Mouse (Mus musculus): ENCODE results near the gene Gpd2. TPM values are rescaled to one million over a fixed set of nuclear protein-coding genes. Genes with fewer than 3 reads are reported as not detected.

The Gpd2 gene
- total RNA-seq (2021): 100 to 1,000 TPM; 151 to 203 TPM
- long read RNA-seq, experiment 1, full-length matches to known transcripts: 45 of 405 reads
- long read RNA-seq, experiment 1, partial matches to known transcripts: 34 of 405 reads
- long read RNA-seq, experiment 1, other reads (novel, unspliced or antisense): 326 of 405 reads
- long read RNA-seq, experiment 2, full-length matches to known transcripts: 31 of 246 reads
- long read RNA-seq, experiment 2, partial matches to known transcripts: 22 of 246 reads
- long read RNA-seq, experiment 2, other reads (novel, unspliced or antisense): 193 of 246 reads

- no peak for DNase-seq (ENCODE audit: low spot score)
These were observed at the start of gene Gpd2 for GRCm38 (mm10) chr2:57237475-57237919. TSS of gene Gpd2 (plus strand) at chr2:57237635.

DNA sequence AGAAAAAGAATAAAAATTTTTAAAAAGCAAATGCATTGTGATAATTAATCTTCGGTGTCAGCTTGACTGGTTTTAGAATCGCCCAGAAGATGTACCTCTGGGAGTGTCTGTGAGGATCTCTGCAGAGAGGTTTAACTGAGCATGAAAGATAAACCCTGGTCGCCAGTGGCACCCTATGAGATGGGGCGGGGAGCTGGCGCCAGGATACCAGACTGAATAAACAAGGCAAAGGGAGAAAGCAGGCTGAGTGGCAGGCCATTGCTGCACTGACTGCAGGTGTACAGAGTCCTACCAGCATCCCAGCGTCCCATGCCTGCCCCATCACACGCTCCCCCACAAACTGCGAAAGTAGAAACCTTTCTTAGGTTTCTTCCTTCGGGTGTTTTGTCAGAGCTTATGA is 49.2 kb upstream of the Gpd2 start:
- no peak for DNase-seq (ENCODE audit: low spot score)

DNA sequence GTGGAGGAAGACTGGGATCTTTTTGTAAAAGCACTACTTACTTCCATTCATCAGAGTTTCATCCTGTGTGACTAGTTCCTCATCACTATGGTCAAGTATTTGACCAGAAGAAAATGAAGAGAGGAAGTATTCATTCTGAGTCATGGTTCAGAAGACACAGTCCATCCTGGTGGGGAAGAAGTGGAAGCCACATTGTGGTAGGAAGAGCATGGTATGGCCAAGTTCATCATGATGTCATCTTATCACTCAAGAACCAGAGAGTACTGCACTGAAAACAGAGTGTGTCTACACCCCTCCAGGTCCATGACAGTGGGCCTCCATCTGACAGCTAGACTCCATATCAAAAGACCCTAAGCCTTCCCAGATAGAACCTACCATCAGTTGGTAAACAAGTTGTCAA is 46.6 kb upstream of the Gpd2 start:
- DNase-seq (ENCODE audit: low spot score): no peak

- DNase-seq (ENCODE audit: low spot score): no peak
These were observed 38.4 kb upstream of the Gpd2 start for GRCm38 (mm10) chr2:57199046-57199445.

DNA sequence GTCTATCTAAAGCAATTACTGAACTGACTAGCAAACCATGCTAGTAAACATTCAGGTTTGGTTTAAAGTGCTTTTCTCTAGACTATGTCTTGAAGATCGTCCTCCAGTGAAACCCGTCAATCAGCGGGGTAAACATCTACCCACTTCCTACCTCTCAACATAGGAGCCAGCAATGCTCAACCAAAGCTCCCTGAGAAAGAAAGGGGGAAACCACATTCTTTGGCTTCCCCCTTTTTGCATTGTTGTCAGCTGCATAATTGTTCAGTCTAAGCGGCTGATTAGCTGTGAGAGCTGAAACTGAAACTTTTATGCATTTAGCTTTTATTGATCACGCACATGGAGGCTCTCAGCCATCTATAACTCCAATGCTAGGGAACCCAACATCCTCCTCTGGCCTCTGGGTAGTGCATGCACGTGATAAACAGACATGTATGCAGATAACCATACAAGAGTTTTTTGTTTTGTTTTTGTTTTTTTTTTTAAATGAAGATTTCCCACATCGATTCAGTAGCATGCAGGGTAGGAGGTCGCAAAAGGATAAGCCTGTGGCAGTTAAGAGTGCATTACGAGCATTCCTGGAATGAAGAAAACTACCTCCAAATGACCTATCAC is 28.9 kb upstream of the Gpd2 start:
- DNase-seq (ENCODE audit: low spot score): no peak

- no peak for DNase-seq (ENCODE audit: low spot score)
These were observed 26.1 kb upstream of the Gpd2 start for GRCm38 (mm10) chr2:57211049-57212001.

- DNase-seq (ENCODE audit: low spot score): no peak
These were observed 24.1 kb upstream of the Gpd2 start for GRCm38 (mm10) chr2:57213364-57213763.

DNA sequence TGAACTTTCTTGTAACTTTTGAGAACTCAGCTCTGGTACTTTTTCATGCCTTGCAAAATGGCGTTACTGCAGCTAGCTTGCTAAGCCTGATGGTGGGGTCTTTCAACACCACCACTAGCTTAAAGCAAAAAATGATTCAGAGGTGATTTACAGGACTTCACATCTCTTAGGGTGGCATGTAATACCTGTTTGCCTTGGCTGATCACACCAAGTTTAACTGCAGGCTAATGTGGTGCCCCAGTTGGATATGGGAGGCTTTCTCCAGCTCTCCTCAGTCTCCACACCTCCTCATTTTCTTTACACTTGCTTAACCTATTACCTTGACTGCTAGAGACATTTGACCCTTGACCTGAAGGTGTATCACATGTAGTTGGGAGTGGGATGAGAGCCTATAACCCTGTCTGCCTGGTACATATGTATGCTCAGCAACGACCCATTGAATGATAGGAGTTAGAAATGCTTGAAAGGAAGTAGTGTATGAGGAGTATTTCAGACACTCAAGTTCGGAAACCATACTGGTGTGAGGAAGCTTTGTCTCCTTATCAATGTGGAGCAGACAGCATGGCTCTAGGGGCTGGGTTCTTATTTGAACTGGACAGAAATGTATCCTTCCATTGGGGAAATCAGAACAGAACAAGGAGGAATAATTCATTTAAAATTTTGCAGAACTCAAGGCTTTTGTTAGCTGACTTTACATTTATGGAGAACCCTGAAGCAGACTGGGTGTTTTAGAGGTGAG is 14.0 kb upstream of the Gpd2 start:
- no peak for DNase-seq (ENCODE audit: low spot score)

DNA sequence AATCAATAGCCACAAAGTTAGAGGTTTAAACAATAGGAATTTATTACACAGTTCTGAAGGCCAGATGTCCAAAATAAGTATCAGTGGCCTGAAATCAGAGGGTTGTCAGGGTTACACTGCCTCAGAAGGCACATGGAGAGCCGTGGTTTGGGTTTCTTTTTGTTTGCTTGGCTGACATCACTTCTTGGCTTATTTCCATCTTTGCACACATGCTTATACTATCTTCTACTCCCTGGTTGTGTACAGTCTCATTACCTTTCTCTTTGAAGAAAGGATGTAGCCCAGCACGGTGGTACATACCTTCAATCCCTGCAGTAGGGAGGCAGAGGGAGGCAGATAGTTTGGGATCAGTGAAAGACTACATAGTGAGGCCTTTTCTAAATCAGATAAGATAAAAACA is 12.2 kb upstream of the Gpd2 start:
- no peak for DNase-seq (ENCODE audit: low spot score)

DNA sequence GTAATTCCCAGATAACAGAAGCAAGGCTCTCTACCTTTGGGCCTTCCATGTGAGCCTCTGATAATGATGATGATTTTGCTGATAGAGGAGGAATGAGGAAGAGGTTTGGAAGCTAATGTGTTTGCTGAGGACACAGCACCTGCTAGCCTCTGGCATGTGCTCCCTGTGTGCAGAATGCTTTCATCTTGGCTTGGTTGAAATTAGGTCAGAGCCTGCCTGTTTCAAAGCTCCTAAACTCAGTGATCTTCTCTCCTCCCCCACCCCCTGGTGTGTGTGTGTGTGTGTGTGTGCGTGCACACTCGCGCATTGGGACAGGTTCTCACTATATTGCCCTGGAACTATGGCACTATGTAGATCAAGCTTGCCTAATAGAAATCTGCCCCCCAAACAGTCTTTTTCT is 10.0 kb upstream of the Gpd2 start:
- DNase-seq (ENCODE audit: low spot score): no peak

GRCm38 (mm10) chr2:57229647-57230240 is 7.7 kb upstream of the Gpd2 start:
- peak; percentile 74 for DNase-seq (ENCODE audit: low spot score)

GRCm38 (mm10) chr2:57231432-57231831 is 6.0 kb upstream of the Gpd2 start:
- DNase-seq (ENCODE audit: low spot score): no peak

DNA sequence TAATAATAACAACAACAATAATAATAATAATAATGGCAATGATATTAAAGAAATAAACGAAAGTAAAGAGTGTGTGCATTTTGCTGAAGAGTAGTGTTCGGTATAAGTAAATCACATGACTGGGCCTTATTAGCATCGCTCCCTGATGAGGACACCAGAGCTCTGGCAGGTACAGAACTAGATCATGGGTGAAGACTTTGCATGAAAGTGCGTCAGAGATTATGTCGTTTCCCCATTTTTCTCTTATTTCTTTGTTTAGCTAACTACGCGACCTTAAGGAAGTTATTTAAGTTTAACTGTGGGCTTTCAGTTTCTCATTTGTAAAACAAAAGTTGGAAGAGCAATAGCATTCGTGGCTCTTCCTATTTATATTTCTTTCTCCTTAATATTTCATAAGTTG is 5.1 kb upstream of the Gpd2 start:
- no peak for DNase-seq (ENCODE audit: low spot score)

DNA sequence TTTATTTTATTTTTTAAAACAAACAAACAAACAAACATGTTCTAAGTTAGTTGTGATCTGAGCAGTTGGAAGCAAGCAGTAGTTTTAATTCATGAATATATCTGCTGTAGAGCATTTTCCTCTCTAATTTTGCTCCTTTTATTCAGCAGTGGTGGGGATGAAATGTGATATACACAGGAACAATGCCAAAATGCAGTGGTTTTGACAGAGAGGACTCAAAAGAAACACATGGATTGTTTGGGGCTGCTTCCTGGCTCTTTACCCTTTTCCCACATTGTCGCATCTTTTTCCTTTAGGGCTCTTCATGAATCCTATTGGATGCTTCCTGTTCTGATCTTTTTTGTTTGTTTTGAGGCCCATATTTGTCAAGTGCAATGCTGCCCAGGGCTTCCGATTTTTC is 1.2 kb upstream of the Gpd2 start:
- no peak for DNase-seq (ENCODE audit: low spot score)

GRCm38 (mm10) chr2:57237026-57237425 is 409 bp upstream of the Gpd2 start:
- DNase-seq (ENCODE audit: low spot score): no peak

DNA sequence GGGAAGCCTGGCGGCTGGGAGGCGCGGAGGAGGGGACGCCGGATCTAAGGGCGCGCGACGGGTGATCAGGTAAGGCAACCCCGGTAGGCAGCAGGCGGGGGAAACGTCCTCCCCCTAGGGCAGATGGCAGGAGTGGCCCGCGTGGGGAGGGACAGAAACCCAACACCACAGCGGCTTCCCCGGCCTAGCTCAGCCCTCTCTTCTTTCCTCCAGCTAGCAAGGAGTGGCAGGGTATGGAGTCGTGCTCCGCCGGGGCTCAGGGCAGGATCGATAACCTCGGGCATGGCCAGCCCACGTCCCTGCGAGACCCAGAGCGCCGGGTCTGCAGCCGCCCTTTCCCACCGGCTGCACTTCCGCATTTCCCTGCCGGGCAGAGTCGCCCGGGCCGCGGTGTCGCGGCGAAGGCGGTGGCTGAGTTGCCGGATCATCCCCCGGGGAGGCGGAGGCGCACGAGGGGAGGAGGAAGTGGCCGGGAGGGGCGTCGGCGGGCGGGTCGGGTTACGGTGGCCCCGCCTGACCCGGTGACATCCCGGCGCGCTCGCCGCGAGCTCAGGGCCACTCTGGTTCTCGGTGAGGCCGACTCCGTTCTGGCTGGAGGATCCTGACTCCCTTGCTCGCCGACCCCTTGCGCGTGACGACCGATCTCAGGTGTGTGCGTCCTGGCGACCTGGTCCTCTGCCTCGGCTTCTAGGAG is 632 bp downstream of the Gpd2 start:
- peak; percentile 91 for DNase-seq (ENCODE audit: low spot score)

GRCm38 (mm10) chr2:57238614-57239165 is 1.3 kb downstream of the Gpd2 start:
- peak; percentile 29 for DNase-seq (ENCODE audit: low spot score)

- DNase-seq (ENCODE audit: low spot score): no peak
These were observed 1.9 kb downstream of the Gpd2 start for GRCm38 (mm10) chr2:57239356-57239755.

DNA sequence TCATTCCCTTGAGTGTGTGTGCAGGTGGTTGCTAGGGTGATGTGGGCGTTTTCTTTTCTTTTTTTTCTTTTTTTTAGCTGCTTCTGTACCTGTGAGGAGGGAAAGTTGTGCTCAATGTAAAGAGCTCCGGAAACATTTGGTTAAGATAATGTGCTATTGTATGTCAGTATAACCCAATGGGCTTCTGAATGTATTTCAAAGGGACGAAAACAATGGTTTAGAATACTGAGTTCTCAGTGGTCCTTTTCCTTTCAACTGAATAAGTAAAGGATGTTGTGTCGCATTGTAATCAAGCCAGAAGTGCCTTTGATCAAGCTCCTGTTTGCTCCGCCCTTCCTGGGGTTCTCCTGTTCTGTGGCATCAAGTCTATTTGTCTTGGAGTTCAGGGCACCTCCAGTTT is 6.6 kb downstream of the Gpd2 start:
- no peak for DNase-seq (ENCODE audit: low spot score)

DNA sequence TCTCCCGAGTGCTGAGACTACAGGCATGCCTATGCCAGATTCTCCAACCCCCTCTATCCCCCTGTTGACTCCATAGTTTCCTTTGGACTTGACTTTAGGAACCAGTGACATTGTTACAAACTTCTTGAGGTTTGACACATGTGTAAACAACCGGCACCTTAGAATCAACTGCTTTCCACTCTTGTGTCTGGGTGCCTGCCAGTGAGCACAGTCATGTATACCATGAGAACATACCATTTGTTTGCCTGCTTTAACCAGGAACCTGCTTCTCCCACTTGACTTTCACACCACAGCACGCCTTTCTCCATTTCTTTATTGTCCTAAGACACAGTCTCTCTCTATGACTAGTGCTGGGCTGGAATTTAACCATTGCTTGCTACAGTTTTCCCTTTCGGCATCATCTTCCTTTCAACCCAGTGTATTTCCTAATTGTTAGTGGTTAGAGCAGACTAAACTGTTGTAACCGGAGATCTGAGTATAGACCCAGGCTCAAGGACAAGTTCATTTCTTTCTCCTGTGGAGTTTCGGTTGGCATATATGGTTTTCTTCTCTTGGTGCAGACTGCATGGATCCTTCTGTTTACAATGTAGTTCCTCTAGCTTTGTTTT is 8.4 kb downstream of the Gpd2 start:
- no peak for DNase-seq (ENCODE audit: low spot score)
